Mouse (Mus musculus) heart, embryonic 10.5 days (tissue): ENCODE measurements around the gene Nudt2. TPM values are rescaled to one million over a fixed set of nuclear protein-coding genes. Genes with fewer than 3 reads are reported as not detected.

ENCODE experiments used
- DNase-seq: peaks from one replicate; pipeline ENCODE4 v3.0.0-alpha.2; 2017; ENCODE audit warnings: low spot score
- H3K27ac ChIP-seq: fragments of 300-500 bp; sonication (generic); 2 replicates; pipeline ENCODE4 v1.5.1; 2016; ENCODE audit warnings: mild to moderate bottlenecking
- H3K27me3 ChIP-seq: fragments of 300-500 bp; sonication (generic); 2 replicates; pipeline ENCODE4 v1.6.1; 2016; ENCODE audit warnings: mild to moderate bottlenecking; ENCODE audit not compliant: poor library complexity, insufficient read depth, severe bottlenecking
- H3K36me3 ChIP-seq: fragments of 300-500 bp; sonication (generic); 2 replicates; pipeline ENCODE4 v1.6.1; 2016; ENCODE audit warnings: mild to moderate bottlenecking, moderate library complexity
- H3K4me1 ChIP-seq: fragments of 300-500 bp; sonication (generic); 2 replicates; pipeline ENCODE4 v1.6.1; 2016; ENCODE audit warnings: mild to moderate bottlenecking
- H3K4me3 ChIP-seq: fragments of 300-500 bp; sonication (generic); 2 replicates; pipeline ENCODE4 v1.5.1; 2016; ENCODE audit warnings: mild to moderate bottlenecking, moderate library complexity
- H3K9me3 ChIP-seq: fragments of 300-500 bp; sonication (generic); 2 replicates; pipeline ENCODE4 v1.6.1; 2016; ENCODE audit warnings: mild to moderate bottlenecking, moderate library complexity
- WGBS: fragments of 180-500 bp; shearing (Covaris S2); methylation state at CpG from one replicate; pipeline ENCODE4 v1.1.7; 2016; 5-methylcytosine and 5-hydroxymethylcytosine counted together
- polyA plus RNA-seq: library from polyadenylated mRNA; unstranded; fragments of >200 nt; fragmentation: Nextera tagmentation; extraction: Ambion mirVana; gene quantifications from 2 replicates; pipeline ENCODE4 v1.2.1, GENCODE M21; 2016

Nudt2 gene
- polyA plus RNA-seq, 1 experiment from 2014 or later, result 56.6 TPM

DNA sequence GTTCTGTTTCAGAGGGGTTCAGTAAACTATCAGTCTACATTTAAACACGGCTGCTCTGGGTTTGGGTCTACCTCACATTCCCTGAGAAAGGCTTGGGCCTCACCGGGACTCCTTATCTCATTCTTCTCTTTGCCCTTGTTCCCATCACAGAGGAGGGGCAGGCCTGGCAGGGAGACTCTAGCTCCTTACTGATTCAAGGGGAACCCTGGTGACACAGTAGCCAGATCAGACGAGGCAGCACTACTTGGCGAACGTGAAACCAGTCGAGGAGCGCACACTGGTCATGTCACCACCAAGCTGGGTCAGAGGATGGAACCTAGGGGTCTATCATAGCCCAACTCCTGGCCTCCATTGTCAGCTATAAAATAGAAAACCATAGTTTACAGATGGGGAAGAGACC lies 43.0 kb downstream of the Nudt2 start:
- no peaks in the 10 kb centered on the region for H3K36me3 ChIP-seq
- H3K4me1 ChIP-seq, result peaks cover 25% of the 10 kb centered on the region
- no peak overlapping the region for H3K27ac ChIP-seq
- no peak overlapping the region for H3K4me3 ChIP-seq
- H3K27me3 ChIP-seq, result peaks cover 61% of the 10 kb centered on the region
- no peak for DNase-seq
- 34% methylated on average over 7 of the region's 7 CpGs for WGBS
- H3K9me3 ChIP-seq, result no peaks in the 10 kb centered on the region

- no peak for DNase-seq
- no peak overlapping the region for H3K4me3 ChIP-seq
- no peak overlapping the region for H3K27ac ChIP-seq
- H3K9me3 ChIP-seq, result no peaks in the 10 kb centered on the region
- WGBS, result 44% methylated on average over 4 of the region's 4 CpGs
- H3K36me3 ChIP-seq, result no peaks in the 10 kb centered on the region
- H3K27me3 ChIP-seq, result peaks cover 49% of the 10 kb centered on the region
- H3K4me1 ChIP-seq, result peaks cover 5% of the 10 kb centered on the region; the same call in 1 of the 2 replicates
Measured at GRCm38 (mm10) chr4:41513309-41513708, 48.4 kb downstream of the Nudt2 start.

DNA sequence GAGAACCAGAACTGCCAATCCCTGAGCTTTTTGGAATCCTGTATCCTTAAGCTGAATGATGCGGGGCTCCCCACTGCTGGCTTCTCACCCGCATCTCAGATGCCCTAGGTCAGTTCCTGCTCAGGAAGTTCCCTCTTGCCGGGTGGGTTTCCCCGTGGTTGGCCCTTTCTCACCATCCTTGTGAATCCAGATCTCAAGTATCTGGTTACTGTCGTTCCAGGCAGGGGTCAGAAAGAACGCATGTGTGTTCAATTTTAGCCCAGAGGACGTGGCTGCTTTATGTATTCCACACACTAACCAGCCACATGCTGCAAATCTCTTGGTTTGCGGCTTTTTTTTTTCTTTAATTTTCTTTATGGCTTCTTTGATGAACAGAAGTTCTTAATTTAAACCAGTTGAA lies 48.8 kb downstream of the Nudt2 start:
- no peak for DNase-seq
- Histone ChIP-seq H3K27ac (no peak overlapping the region), H3K4me1 (peaks cover 5% of the 10 kb centered on the region; the same call in 1 of the 2 replicates), H3K36me3 (no peaks in the 10 kb centered on the region), H3K27me3 (peaks cover 46% of the 10 kb centered on the region), H3K9me3 (no peaks in the 10 kb centered on the region), H3K4me3 (no peak overlapping the region)
- 22% methylated on average over 8 of the region's 8 CpGs for WGBS

DNA sequence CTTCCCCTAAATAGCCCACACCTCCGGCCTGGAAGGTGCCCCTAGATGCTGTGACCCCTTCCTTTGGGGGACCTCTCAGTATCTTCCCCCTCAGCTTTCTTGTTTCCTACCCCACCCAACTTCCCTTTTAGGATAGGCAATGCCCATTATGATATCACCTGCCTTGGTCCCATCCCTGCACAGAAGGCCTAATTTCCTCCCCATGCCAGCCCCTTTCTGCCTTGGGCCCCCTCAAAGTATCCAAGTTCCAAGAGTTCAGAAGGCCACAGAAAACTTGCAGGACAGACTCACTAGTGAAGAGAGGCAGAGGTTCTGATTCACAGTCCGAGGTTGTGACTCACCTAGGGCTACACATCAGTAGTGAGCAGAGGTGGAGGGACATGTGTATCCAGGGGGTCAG lies 52.3 kb downstream of the Nudt2 start, which contains the start of gene 1110017D15Rik:
Gene 1110017D15Rik, minus strand, starts transcription at position 101 of the 400 bp plus-strand sequence.
- no peak for DNase-seq
- H3K9me3 ChIP-seq, result no peaks in the 10 kb centered on the region
- 74% methylated on average over 2 of the region's 2 CpGs for WGBS
- no peak within 1 kb of the TSS for H3K4me3 ChIP-seq
- peaks cover 48% of the 10 kb centered on the region for H3K27me3 ChIP-seq
- H3K27ac ChIP-seq, result no peak within 1 kb of the TSS
- no peaks in the 10 kb centered on the region for H3K36me3 ChIP-seq
- H3K4me1 ChIP-seq, result peaks cover 10% of the 10 kb centered on the region; the same call in 1 of the 2 replicates

GRCm38 (mm10) chr4:41518349-41518748 lies 53.4 kb downstream of the Nudt2 start:
- Histone ChIP-seq H3K27me3 (peaks cover 45% of the 10 kb centered on the region), H3K27ac (no peak overlapping the region), H3K36me3 (no peaks in the 10 kb centered on the region), H3K4me1 (peaks cover 9% of the 10 kb centered on the region; the same call in 1 of the 2 replicates), H3K9me3 (no peaks in the 10 kb centered on the region), H3K4me3 (no peak overlapping the region)
- WGBS, result 70% methylated on average over 7 of the region's 7 CpGs
- no peak for DNase-seq

DNA sequence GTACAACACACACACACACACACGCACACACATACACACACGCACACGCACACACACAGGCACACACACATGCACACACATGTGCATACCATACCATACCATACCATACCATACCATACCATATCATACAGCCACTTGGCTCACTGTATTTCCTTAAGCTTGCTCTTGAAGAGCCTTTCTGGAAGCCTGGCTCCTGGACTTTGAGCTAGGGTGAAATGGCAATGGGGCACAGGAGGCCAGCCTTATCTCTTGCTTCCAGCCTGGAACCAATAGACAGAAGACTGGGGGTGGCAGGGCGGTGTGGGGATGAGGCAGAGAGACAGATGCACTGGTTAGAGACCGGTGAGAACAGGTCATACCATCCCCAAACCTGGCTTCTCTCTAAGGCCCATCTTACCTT lies 54.2 kb downstream of the Nudt2 start:
- WGBS, result 87% methylated on average over 5 of the region's 5 CpGs
- Histone ChIP-seq H3K27ac (no peak overlapping the region), H3K27me3 (peaks cover 40% of the 10 kb centered on the region), H3K9me3 (no peaks in the 10 kb centered on the region), H3K4me3 (no peak overlapping the region), H3K36me3 (no peaks in the 10 kb centered on the region), H3K4me1 (peaks cover 8% of the 10 kb centered on the region; the same call in 1 of the 2 replicates)
- no peak for DNase-seq

GRCm38 (mm10) chr4:41520641-41521040 lies 55.7 kb downstream of the Nudt2 start:
- Histone ChIP-seq H3K9me3 (no peaks in the 10 kb centered on the region), H3K4me3 (no peak overlapping the region), H3K27ac (no peak overlapping the region), H3K4me1 (peaks cover 8% of the 10 kb centered on the region; the same call in 1 of the 2 replicates), H3K27me3 (peaks cover 47% of the 10 kb centered on the region), H3K36me3 (no peaks in the 10 kb centered on the region)
- WGBS, result 33% methylated on average over 14 of the region's 14 CpGs
- DNase-seq, result no peak

- H3K9me3 ChIP-seq, result no peaks in the 10 kb centered on the region
- 84% methylated on average over 6 of the region's 6 CpGs for whole genome bisulfite sequencing
- no peak for DNase-seq
- H3K4me1 ChIP-seq, result peaks cover 11% of the 10 kb centered on the region
- no peaks in the 10 kb centered on the region for H3K36me3 ChIP-seq
- no peak overlapping the region for H3K27ac ChIP-seq
- peaks cover 59% of the 10 kb centered on the region for H3K27me3 ChIP-seq
- no peak overlapping the region for H3K4me3 ChIP-seq
Measured at GRCm38 (mm10) chr4:41522136-41522535, 57.2 kb downstream of the Nudt2 start.

DNA sequence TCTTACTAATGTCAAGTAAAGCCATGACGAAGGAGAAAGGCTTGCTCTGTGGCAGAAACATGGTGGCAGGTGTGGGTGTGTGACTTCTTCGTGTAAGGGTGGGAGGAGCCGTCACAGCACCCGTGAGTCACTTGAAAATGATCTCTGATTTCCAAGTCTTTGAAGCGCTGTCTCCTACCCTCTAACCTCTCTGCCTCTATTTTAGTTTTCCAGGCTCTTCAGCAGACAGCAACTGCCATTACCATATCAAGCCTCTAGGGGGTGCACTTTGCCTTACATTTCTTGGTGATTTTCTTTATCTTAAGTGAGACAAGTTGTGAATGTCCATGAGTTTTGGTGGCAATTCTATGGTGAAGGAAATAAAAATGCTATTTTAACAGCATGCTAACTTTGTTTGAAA lies 57.8 kb downstream of the Nudt2 start:
- H3K36me3 ChIP-seq, result no peaks in the 10 kb centered on the region
- WGBS, result 48% methylated on average over 5 of the region's 5 CpGs
- DNase-seq, result no peak

DNA sequence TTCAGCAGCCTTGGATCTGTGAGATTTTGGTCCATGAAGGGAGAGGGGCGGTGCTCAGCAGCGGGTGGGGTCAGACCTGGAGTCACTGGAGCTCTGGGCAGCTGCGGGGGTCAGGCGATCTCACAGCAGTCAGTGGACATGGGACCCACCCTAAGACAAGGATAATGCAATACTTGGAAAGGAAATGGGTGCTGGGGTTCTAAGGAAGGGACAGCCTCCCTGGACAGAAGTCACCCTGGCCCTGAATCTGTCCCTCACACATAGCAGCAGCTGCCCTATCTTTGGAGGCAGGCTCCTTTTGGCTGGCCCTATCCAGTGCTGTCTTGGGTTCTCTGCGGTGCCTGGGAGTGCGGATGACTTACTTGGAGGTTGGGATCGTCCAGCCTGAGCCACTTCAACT lies 58.9 kb downstream of the Nudt2 start:
- DNase-seq, result no peak
- WGBS, result 67% methylated on average over 7 of the region's 7 CpGs

More for the DNA sequence above, 57.8 kb downstream of the Nudt2 start:
- Histone ChIP-seq H3K9me3 (no peaks in the 10 kb centered on the region), H3K27me3 (peaks cover 60% of the 10 kb centered on the region), H3K27ac (no peak overlapping the region), H3K4me1 (peaks cover 12% of the 10 kb centered on the region), H3K4me3 (no peak overlapping the region)

GRCm38 (mm10) chr4:41524829-41525228 lies 59.9 kb downstream of the Nudt2 start:
- Histone ChIP-seq H3K27me3 (peaks cover 48% of the 10 kb centered on the region), H3K4me3 (no peak overlapping the region), H3K36me3 (no peaks in the 10 kb centered on the region), H3K27ac (no peak overlapping the region), H3K9me3 (no peaks in the 10 kb centered on the region), H3K4me1 (peaks cover 17% of the 10 kb centered on the region)
- DNase-seq, result no peak
- 68% methylated on average over 9 of the region's 9 CpGs for WGBS

More for the DNA sequence above, 58.9 kb downstream of the Nudt2 start:
- Histone ChIP-seq H3K4me1 (peaks cover 17% of the 10 kb centered on the region), H3K27me3 (peaks cover 58% of the 10 kb centered on the region), H3K36me3 (no peaks in the 10 kb centered on the region), H3K27ac (no peak overlapping the region), H3K4me3 (no peak overlapping the region), H3K9me3 (no peaks in the 10 kb centered on the region)

GRCm38 (mm10) chr4:41526553-41526952 lies 61.6 kb downstream of the Nudt2 start:
- no peak overlapping the region for H3K4me3 ChIP-seq
- no peaks in the 10 kb centered on the region for H3K9me3 ChIP-seq
- H3K36me3 ChIP-seq, result no peaks in the 10 kb centered on the region
- WGBS, result 78% methylated on average over 7 of the region's 7 CpGs
- peaks cover 13% of the 10 kb centered on the region; the same call in 1 of the 2 replicates for H3K4me1 ChIP-seq
- peaks cover 34% of the 10 kb centered on the region for H3K27me3 ChIP-seq
- no peak overlapping the region for H3K27ac ChIP-seq
- DNase-seq, result no peak

GRCm38 (mm10) chr4:41527076-41527475 lies 62.1 kb downstream of the Nudt2 start:
- 45% methylated on average over 13 of the region's 13 CpGs for WGBS
- no peak overlapping the region for H3K4me3 ChIP-seq
- no peak overlapping the region; the same call in 1 of the 2 replicates for H3K27ac ChIP-seq
- no peak for DNase-seq
- peaks cover 29% of the 10 kb centered on the region for H3K27me3 ChIP-seq
- H3K4me1 ChIP-seq, result peaks cover 13% of the 10 kb centered on the region; the same call in 1 of the 2 replicates
- H3K36me3 ChIP-seq, result no peaks in the 10 kb centered on the region
- H3K9me3 ChIP-seq, result no peaks in the 10 kb centered on the region

- H3K27ac ChIP-seq, result no peak overlapping the region
- no peak overlapping the region for H3K4me3 ChIP-seq
- no peaks in the 10 kb centered on the region for H3K36me3 ChIP-seq
- no peak for DNase-seq
- H3K9me3 ChIP-seq, result no peaks in the 10 kb centered on the region
- H3K27me3 ChIP-seq, result peaks cover 21% of the 10 kb centered on the region; the same call in 1 of the 2 replicates
- H3K4me1 ChIP-seq, result peaks cover 13% of the 10 kb centered on the region; the same call in 1 of the 2 replicates
- 54% methylated on average over 8 of the region's 8 CpGs for WGBS
Measured at GRCm38 (mm10) chr4:41527996-41528395, 63.0 kb downstream of the Nudt2 start.
